Mouse (Mus musculus): Measurements from ENCODE around the gene Hs2st1. TPM values are rescaled to one million over a fixed set of nuclear protein-coding genes. Genes with fewer than 3 reads are reported as not detected.

The Hs2st1 gene
- polyA plus RNA-seq, 1 experiment from 2014 or later = 10.5 TPM

DNA sequence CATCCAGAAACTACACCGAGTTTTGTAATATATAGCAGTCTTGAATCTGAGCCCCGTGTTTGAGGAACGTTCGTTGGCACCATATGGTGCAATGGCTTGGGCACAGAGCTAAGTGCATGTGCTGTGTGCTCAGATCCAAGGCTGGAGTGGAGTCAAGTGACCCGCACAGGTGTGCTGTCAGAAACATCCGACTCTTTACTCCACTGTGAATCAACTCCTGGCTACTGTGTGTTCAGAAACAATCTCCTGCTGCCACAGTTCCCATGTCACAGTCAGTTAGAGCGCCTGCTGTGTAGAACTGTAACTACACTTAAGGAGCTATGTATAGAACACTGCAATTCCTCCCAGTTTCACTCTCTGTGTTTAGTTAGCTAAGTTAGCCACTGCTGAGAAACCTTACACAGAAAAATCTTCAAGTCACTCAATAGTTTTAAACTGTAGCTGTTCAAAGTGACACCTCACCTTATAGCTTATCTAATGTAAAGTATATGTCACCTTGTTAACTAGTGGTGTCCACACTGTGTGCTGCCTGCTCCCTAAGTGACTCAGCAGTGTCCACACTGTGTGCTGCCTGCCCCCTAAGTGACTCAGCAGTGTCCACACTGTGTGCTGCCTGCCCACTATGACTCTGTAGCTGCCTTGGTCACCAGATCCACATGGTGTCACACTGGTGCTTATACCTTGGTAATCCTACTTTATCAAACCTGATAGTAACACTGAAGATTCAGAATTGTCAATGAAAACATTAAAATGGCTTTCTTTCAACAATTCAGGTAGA lies 32.7 kb downstream of the Hs2st1 start:
- peak; percentile 62; the same call in 1 of the 2 replicates for ATAC-seq (ENCODE audit: insufficient read depth, low FRiP score)
- H3K36me3 ChIP-seq (ENCODE audit: control insufficient read depth, insufficient read depth, low read length) = no peaks in the 10 kb centered on the region
- WGBS = 74% methylated on average over 7 of the region's 7 CpGs
- no peak overlapping the region for H3K4me3 ChIP-seq (replicated peaks; ENCODE audit: low read length)
- no peak overlapping the region for H3K27ac ChIP-seq (ENCODE audit: low read length)
- no peaks in the 10 kb centered on the region for H3K27me3 ChIP-seq (ENCODE audit: control insufficient read depth, insufficient read depth, low read length)
- H3K9me3 ChIP-seq (replicated peaks; ENCODE audit: control insufficient read depth, low read length) = no peaks in the 10 kb centered on the region
- H3K9ac ChIP-seq (ENCODE audit: low read length) = no peak overlapping the region
- H3K4me1 ChIP-seq (ENCODE audit: control insufficient read depth, insufficient read depth, low read length) = peaks cover 26% of the 10 kb centered on the region
- no peak overlapping the region for H3K4me2 ChIP-seq (ENCODE audit: low read depth, low read length)

DNA sequence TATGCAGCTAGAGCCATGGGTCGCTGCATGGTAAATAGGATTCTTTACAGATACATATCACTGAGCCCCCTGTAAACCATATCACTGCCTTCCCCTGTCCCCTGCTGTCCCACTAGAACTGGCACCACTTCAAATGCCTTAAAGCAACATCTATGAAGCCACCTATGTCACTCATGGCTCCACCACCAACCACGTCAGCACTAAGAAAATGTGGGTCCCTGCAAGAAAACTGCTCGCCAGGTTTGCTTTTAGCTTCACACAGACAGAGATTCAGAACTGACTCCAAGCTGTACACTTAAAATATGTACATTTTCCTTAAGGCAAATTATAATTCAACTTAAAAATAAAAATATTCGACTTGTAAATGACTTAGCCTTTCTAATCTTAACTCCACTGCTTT lies 34.9 kb downstream of the Hs2st1 start:
- no peak for ATAC-seq (ENCODE audit: insufficient read depth, low FRiP score)
- WGBS = 92% methylated on average over 4 of the region's 4 CpGs

DNA sequence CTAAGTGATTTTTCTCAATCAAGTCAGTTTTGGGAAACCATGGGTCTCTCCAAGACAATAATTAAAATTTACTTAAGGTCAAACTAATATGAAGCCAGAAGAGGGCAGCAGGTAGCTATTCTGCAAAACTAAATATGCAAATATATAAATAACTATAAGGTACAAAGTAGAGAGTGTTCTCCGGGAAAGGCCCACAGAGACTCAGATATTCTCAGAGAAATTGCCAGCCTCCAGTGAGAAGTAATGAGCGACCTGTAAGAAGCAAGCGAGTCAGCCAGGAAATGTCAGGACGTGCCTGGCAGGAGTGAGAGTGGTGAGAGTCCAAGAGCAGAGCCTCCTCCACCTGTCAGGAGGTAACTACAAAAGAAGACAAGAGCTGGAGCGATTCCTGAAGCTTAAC lies 39.0 kb downstream of the Hs2st1 start:
- Histone ChIP-seq H3K27ac (ENCODE audit: low read length) (no peak overlapping the region), H3K27me3 (ENCODE audit: control insufficient read depth, insufficient read depth, low read length) (no peaks in the 10 kb centered on the region), H3K9me3 (replicated peaks; ENCODE audit: control insufficient read depth, low read length) (no peaks in the 10 kb centered on the region), H3K36me3 (ENCODE audit: control insufficient read depth, insufficient read depth, low read length) (no peaks in the 10 kb centered on the region), H3K4me3 (replicated peaks; ENCODE audit: low read length) (no peak overlapping the region), H3K9ac (ENCODE audit: low read length) (no peak overlapping the region), H3K4me2 (ENCODE audit: low read depth, low read length) (no peak overlapping the region), H3K4me1 (ENCODE audit: control insufficient read depth, insufficient read depth, low read length) (no peaks in the 10 kb centered on the region)
- ATAC-seq (ENCODE audit: insufficient read depth, low FRiP score) = peak; percentile 37; the same call in 1 of the 2 replicates
- WGBS = 38% methylated on average over 5 of the region's 5 CpGs

More for the DNA sequence above, 34.9 kb downstream of the Hs2st1 start:
- no peak overlapping the region for H3K4me3 ChIP-seq (replicated peaks; ENCODE audit: low read length)
- H3K36me3 ChIP-seq (ENCODE audit: control insufficient read depth, insufficient read depth, low read length) = no peaks in the 10 kb centered on the region
- no peak overlapping the region for H3K4me2 ChIP-seq (ENCODE audit: low read depth, low read length)
- H3K9me3 ChIP-seq (replicated peaks; ENCODE audit: control insufficient read depth, low read length) = no peaks in the 10 kb centered on the region
- H3K9ac ChIP-seq (ENCODE audit: low read length) = no peak overlapping the region
- H3K27me3 ChIP-seq (ENCODE audit: control insufficient read depth, insufficient read depth, low read length) = no peaks in the 10 kb centered on the region
- H3K27ac ChIP-seq (ENCODE audit: low read length) = no peak overlapping the region
- peaks cover 12% of the 10 kb centered on the region; the same call in 1 of the 2 replicates for H3K4me1 ChIP-seq (ENCODE audit: control insufficient read depth, insufficient read depth, low read length)

DNA sequence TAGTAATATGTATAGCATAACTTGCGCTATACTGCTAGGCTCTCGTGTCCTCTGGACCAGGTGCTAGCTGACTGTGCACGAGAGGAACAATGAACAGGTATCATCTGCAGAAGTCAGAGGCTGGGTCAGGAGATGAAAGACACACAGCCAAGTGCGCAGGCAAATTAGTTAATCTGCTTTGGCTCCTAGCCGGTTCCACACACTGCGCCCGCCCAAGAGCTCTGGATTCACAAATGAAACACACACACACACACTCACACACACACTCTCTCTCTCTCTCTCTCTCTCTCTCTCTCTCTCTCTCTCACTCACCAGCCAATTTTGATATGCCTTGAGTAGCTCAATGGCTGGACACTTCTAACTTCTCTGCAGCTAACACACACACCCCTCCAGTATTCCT lies 42.1 kb downstream of the Hs2st1 start:
- H3K9ac ChIP-seq (ENCODE audit: low read length) = no peak overlapping the region
- H3K4me1 ChIP-seq (ENCODE audit: control insufficient read depth, insufficient read depth, low read length) = no peaks in the 10 kb centered on the region
- no peak overlapping the region for H3K4me3 ChIP-seq (replicated peaks; ENCODE audit: low read length)
- H3K4me2 ChIP-seq (ENCODE audit: low read depth, low read length) = no peak overlapping the region
- no peaks in the 10 kb centered on the region for H3K27me3 ChIP-seq (ENCODE audit: control insufficient read depth, insufficient read depth, low read length)
- ATAC-seq (ENCODE audit: insufficient read depth, low FRiP score) = no peak
- no peaks in the 10 kb centered on the region for H3K9me3 ChIP-seq (replicated peaks; ENCODE audit: control insufficient read depth, low read length)
- H3K27ac ChIP-seq (ENCODE audit: low read length) = no peak overlapping the region
- WGBS = 88% methylated on average over 7 of the region's 7 CpGs
- H3K36me3 ChIP-seq (ENCODE audit: control insufficient read depth, insufficient read depth, low read length) = no peaks in the 10 kb centered on the region

DNA sequence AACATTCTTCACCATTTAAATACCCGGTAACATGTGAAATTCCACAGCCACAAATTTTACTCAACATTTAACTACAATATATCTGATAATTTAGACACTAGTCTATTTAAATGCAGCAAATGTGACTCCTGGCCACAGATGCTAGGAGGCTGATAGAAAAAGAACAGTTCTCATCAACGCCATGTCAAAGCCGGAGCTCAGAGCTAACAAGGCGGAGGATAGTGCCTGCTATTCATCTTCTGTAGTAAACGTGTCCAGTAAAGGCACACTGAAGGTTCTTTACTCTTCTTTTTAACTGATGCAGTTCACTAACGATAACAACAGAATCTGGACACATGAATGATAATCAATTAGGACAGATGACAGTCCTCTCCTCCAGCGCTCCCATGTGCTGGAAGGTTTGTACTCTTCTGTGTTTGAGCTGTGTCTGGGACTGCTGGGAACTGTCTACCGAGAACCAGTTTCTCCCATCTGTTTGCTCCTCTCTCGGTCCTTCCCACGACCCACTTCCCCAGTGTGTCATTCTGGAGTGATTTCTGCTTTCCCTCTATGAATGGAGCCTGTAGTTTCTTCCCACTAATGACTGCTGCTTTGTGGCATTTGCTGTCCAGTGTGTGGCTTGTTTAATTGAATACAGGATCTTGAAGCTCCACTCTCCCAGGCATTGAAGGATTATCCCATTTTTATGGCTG lies 50.3 kb downstream of the Hs2st1 start:
- Histone ChIP-seq H3K4me1 (ENCODE audit: control insufficient read depth, insufficient read depth, low read length) (peaks cover 9% of the 10 kb centered on the region; the same call in 1 of the 2 replicates), H3K4me2 (ENCODE audit: low read depth, low read length) (no peak overlapping the region), H3K9me3 (replicated peaks; ENCODE audit: control insufficient read depth, low read length) (no peaks in the 10 kb centered on the region), H3K36me3 (ENCODE audit: control insufficient read depth, insufficient read depth, low read length) (no peaks in the 10 kb centered on the region), H3K27me3 (ENCODE audit: control insufficient read depth, insufficient read depth, low read length) (no peaks in the 10 kb centered on the region), H3K4me3 (replicated peaks; ENCODE audit: low read length) (no peak overlapping the region), H3K27ac (ENCODE audit: low read length) (no peak overlapping the region), H3K9ac (ENCODE audit: low read length) (no peak overlapping the region)
- WGBS = 32% methylated on average over 10 of the region's 10 CpGs
- ATAC-seq (ENCODE audit: insufficient read depth, low FRiP score) = no peak

DNA sequence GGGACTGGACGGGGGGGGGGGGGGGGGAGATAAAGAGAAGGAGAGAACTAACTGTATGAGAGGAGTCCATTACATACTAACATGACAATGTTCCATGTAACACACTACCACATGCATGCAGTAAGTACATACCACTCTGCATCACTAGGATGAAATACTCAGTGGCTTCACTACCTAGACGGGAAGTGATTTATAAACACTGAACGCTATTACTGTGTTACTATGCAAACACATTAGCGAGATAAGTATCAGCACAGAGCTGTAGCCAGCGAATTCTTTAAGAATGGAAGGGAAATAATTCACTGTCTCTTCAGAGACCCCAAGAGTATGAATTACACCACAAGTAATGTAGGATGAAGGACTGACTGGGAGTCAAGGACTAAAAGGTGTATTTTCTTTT lies 51.1 kb downstream of the Hs2st1 start:
- H3K4me3 ChIP-seq (replicated peaks; ENCODE audit: low read length) = no peak overlapping the region
- H3K27me3 ChIP-seq (ENCODE audit: control insufficient read depth, insufficient read depth, low read length) = no peaks in the 10 kb centered on the region
- no peak overlapping the region for H3K27ac ChIP-seq (ENCODE audit: low read length)
- H3K4me2 ChIP-seq (ENCODE audit: low read depth, low read length) = no peak overlapping the region
- 22% methylated on average over 5 of the region's 5 CpGs for WGBS
- no peaks in the 10 kb centered on the region for H3K9me3 ChIP-seq (replicated peaks; ENCODE audit: control insufficient read depth, low read length)
- ATAC-seq (ENCODE audit: insufficient read depth, low FRiP score) = no peak
- peaks cover 9% of the 10 kb centered on the region; the same call in 1 of the 2 replicates for H3K4me1 ChIP-seq (ENCODE audit: control insufficient read depth, insufficient read depth, low read length)
- no peaks in the 10 kb centered on the region for H3K36me3 ChIP-seq (ENCODE audit: control insufficient read depth, insufficient read depth, low read length)
- H3K9ac ChIP-seq (ENCODE audit: low read length) = no peak overlapping the region

DNA sequence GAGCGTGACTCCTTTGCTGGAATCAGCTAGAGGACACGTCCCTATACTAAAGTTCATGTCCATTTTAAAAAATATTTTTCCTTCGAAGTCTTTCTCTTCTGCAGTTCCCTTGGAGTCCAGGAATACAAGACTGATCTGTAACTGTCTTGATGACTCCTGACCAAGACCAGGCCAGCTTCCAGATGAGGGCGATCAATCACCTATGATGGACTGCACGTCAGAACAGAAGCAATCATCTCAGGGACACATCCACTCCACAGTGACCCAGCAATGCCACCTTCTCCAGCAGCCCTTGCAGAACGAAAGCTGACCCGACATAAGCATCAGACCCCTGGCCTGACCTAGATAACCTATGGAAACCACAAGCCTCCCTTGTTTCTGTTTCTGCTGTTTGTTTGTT lies 54.7 kb downstream of the Hs2st1 start:
- Histone ChIP-seq H3K9ac (ENCODE audit: low read length) (no peak overlapping the region), H3K36me3 (ENCODE audit: control insufficient read depth, insufficient read depth, low read length) (no peaks in the 10 kb centered on the region), H3K27me3 (ENCODE audit: control insufficient read depth, insufficient read depth, low read length) (no peaks in the 10 kb centered on the region), H3K4me1 (ENCODE audit: control insufficient read depth, insufficient read depth, low read length) (peaks cover 9% of the 10 kb centered on the region; the same call in 1 of the 2 replicates), H3K4me3 (replicated peaks; ENCODE audit: low read length) (no peak overlapping the region), H3K27ac (ENCODE audit: low read length) (no peak overlapping the region), H3K4me2 (ENCODE audit: low read depth, low read length) (no peak overlapping the region), H3K9me3 (replicated peaks; ENCODE audit: control insufficient read depth, low read length) (no peaks in the 10 kb centered on the region)
- WGBS = 69% methylated on average over 7 of the region's 7 CpGs
- no peak for ATAC-seq (ENCODE audit: insufficient read depth, low FRiP score)

DNA sequence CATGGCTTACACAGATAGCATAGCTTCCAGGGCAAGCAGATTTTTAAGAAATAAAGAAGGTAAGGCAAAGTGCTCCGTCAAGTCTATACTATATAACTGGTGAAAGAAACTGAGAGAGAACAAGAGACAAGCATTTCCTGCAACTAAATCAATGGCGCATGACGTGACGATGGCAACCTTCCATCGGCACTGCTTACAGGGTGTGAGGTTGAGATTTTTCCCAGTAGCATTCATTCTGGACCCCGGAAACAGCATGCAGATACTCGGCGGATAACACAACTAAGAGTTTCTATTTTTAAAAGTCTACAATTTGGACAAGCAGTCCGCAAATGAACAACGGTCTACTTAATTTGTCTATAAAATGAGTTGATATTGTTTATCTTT lies 55.9 kb downstream of the Hs2st1 start:
- H3K4me1 ChIP-seq (ENCODE audit: control insufficient read depth, insufficient read depth, low read length) = peaks cover 3% of the 10 kb centered on the region; the same call in 1 of the 2 replicates
- H3K4me3 ChIP-seq (replicated peaks; ENCODE audit: low read length) = no peak overlapping the region
- H3K27ac ChIP-seq (ENCODE audit: low read length) = no peak overlapping the region
- H3K9me3 ChIP-seq (replicated peaks; ENCODE audit: control insufficient read depth, low read length) = no peaks in the 10 kb centered on the region
- no peaks in the 10 kb centered on the region for H3K27me3 ChIP-seq (ENCODE audit: control insufficient read depth, insufficient read depth, low read length)
- H3K4me2 ChIP-seq (ENCODE audit: low read depth, low read length) = no peak overlapping the region
- no peak overlapping the region for H3K9ac ChIP-seq (ENCODE audit: low read length)
- H3K36me3 ChIP-seq (ENCODE audit: control insufficient read depth, insufficient read depth, low read length) = no peaks in the 10 kb centered on the region
- 85% methylated on average over 10 of the region's 10 CpGs for WGBS
- no peak for ATAC-seq (ENCODE audit: insufficient read depth, low FRiP score)

All from stomach, embryonic 16.5 days (tissue).